Mouse (Mus musculus) gastrocnemius, postnatal 36 days (tissue): ENCODE data around the gene Zim1. TPM values are rescaled to one million over a fixed set of nuclear protein-coding genes. Genes with fewer than 3 reads are reported as not detected.

Experiments used
- DNase-seq, 2 experiments: peaks; one replicate each; pipeline ENCODE4 v3.0.0; 2022
- intact Hi-C: fragments of 180-260 bp; cut with DNase I; formaldehyde crosslinking; loops from one replicate; pipeline ENCODE4 v1.15.1; 2025
- long read RNA-seq, 2 experiments: library from polyadenylated mRNA; stranded (forward); transcript quantifications; one replicate each; pipeline ENCODE4 v2.0.0; 2021
- total RNA-seq, 2 experiments: library from RNA; stranded (reverse); gene quantifications; 2 replicates each; pipeline ENCODE4 v1.2.3; 2021

The Zim1 gene
- 1 to 10 TPM; 4.5 to 5.5 TPM for total RNA-seq
- long read RNA-seq, experiment 1, result 0 reads
- long read RNA-seq, experiment 2, partial matches to known transcripts, result 0 of 2 reads
- long read RNA-seq, experiment 2, other reads (novel, unspliced or antisense), result 2 of 2 reads

GRCm38 (mm10) chr7:6696241-6697045 lies at the start of gene Zim1:
Zim1 (minus strand) TSS chr7:6696450.
- intact Hi-C loops, result loop anchor here (10.0 kb wide), 1 partner anchor 342 kb away; no protein-coding TSS in a partner anchor
- DNase-seq, result peak; percentile 69 to 79

DNA sequence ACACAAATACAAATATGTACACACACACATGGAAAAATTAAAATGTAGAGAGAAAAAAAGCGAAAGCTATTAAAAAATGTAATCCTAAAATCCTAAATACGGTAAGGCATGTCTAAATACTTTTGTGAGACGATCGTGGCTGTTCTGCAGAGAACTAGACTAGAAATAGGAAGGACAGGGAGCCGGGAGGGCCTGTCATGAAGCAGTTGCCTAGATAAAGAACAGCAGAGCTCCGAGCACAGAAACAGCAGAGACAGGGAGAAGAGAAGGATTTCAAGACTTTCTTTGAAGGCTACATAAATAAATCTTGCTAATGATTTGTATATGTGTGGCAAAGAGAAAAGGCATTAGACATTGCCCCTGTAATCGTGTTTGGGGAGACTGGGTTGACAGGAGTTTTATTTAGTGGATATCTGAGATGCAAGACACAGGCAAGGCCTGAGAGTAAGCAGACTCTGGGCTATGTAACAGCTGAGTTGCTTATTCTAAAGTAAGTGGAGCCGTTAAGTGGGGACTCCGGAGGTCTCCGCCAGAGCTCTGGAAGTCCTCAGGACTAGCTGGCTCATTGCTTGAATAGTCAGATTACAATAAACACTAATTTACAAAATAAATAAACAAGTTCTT lies 48.1 kb upstream of the Zim1 start:
- intact Hi-C loops, result no loop called here
- no peak for DNase-seq

GRCm38 (mm10) chr7:6736060-6736459 lies 39.8 kb upstream of the Zim1 start:
- DNase-seq, result no peak
- intact Hi-C loops, result loop anchor here (5.0 kb wide), 1 partner anchor 91 kb away; no protein-coding TSS in a partner anchor

DNA sequence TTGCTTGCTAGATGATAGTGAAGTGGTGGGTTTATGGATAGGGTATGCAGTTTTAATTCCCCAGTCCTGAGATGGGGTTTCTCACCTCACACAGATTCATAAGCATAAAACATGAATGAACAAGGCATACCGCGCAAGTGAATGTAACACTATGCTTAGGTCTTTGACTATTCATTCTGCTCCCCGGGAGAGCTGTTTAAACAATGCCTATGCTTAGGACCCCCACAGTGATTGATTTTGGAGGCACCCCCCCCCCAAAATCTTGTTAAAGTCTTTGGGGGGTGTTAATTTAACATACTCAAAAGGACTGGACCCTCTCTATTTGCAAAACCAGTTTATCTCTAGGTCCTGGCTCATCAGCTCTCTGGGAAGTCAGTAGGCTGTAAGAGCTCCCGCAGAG lies 35.7 kb upstream of the Zim1 start:
- no peak for DNase-seq
- intact Hi-C loops, result no loop called here

DNA sequence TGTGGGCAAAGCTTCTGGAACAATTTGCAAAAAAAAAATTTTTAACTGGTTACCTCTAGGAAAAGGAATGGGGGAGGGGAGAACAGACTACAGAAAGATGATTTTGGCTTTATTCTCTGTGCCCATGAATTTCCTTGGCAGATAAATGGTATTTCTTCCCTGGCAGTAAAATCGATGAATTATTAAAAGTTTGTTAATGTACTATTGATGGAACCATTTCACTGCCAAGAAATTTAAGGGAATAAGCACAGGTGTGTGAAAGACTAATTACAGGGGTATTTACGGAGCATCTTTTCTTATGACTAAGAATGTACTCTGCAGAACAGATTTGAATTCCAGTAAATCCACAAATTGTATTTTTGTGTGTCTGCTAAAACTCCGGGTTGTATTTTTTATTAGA lies 35.1 kb upstream of the Zim1 start:
- DNase-seq, result no peak
- intact Hi-C loops, result no loop called here

- intact Hi-C loops, result loop anchor here (1.0 kb wide), 1 partner anchor 188 kb away; no protein-coding TSS in a partner anchor
- DNase-seq, result no peak
Observed at GRCm38 (mm10) chr7:6730801-6731200, 34.6 kb upstream of the Zim1 start.

- intact Hi-C loops, result loop anchor here (1.0 kb wide), 1 partner anchor 188 kb away; no protein-coding TSS in a partner anchor
- peak; percentile 61 to 76 for DNase-seq
Observed at GRCm38 (mm10) chr7:6730241-6730640, 34.0 kb upstream of the Zim1 start, which contains the start of the genes Peg3 and Usp29. Peg3 (minus strand) TSS chr7:6730431. Usp29 (plus strand) TSS chr7:6730578.

DNA sequence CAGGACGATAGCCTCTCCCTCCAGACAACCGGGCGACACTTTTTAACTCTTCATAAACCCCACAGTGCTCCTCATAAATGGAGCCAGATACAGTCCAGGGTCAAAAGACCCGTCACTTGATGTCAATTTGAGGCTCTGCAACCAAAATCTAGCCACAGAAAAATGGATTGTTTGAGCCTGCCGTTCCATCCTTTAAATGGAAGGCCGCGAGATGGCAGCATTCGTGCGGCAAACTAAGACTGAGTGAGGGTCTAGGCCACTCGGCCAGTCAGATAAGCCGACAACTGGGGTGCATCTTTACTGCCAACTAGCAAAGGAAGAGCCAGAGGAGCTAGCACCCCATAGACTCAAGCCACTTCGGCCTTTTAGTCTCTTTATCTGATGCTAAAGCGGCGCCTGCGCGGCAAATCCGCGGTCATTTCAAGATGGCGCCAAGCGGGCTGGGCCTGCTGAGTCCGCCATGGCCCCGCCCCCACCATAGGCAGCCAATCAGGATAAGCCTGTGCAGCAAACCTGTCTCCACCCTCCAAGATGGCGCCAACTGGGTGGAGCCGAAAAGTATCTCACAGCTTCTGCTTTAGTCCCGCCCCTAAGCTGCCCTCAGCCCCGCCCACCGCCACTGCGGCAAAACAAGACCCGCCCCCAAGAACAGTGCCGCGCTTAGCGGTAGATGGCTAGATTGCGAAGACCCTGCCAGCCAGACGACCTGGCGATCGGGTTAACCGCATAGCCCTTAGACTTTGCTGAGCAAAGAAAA lies 33.0 kb upstream of the Zim1 start:
- intact Hi-C loops, result loop anchor here (10.0 kb wide), 2 partner anchors 294 to 374 kb away; partner anchors contain the start of gene Olfr1344
- peak; percentile 90 to 95 for DNase-seq

- DNase-seq, result peak; percentile 82 to 83
Observed at GRCm38 (mm10) chr7:6728263-6728931, 32.1 kb upstream of the Zim1 start.

GRCm38 (mm10) chr7:6727351-6728121 lies 31.3 kb upstream of the Zim1 start:
- intact Hi-C loops, result loop anchor here (10.0 kb wide), 2 partner anchors 293 to 373 kb away; partner anchors contain the start of gene Olfr1344
- DNase-seq, result peak; percentile 73 to 75

More at GRCm38 (mm10) chr7:6728263-6728931, 32.1 kb upstream of the Zim1 start:
- intact Hi-C loops, result loop anchor here (10.0 kb wide), 2 partner anchors 294 to 374 kb away; partner anchors contain the start of gene Olfr1344

- no peak for DNase-seq
- intact Hi-C loops, result no loop called here
Observed at GRCm38 (mm10) chr7:6709396-6709795, 13.1 kb upstream of the Zim1 start.

DNA sequence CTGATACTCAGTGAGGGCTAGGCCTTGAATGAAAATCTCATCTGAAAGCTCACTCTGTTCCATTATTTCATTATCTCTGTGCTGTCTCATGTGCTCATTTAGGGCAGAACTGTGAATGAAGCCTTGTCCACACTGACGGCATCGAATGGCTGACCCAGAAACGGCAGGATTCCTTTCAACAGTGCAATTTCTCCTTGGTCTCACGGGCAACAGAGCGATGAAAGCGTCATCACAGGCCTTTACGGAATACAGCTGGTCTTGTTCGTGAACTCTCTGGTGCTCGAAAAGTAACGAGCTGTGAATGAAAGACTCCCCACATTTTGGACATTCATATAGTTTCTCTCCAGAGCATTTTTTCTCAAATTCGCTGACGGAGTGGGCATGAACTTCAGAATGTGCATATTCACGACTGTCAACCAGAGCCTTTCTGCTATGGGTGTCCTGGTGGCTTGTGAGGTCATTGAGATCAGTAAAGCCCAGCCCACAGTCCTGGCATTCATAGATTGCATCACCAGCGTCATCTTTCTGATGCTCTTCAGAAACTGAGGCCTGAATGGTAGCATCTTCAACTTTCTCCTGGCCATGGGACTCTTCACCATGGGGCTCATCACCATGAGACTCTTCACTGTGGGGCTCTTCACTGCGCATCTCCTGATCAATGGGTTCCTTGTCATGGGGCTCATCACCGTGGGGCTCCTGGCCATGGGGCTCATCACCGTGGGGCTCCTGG lies 12.4 kb upstream of the Zim1 start:
- DNase-seq, result no peak
- intact Hi-C loops, result no loop called here

DNA sequence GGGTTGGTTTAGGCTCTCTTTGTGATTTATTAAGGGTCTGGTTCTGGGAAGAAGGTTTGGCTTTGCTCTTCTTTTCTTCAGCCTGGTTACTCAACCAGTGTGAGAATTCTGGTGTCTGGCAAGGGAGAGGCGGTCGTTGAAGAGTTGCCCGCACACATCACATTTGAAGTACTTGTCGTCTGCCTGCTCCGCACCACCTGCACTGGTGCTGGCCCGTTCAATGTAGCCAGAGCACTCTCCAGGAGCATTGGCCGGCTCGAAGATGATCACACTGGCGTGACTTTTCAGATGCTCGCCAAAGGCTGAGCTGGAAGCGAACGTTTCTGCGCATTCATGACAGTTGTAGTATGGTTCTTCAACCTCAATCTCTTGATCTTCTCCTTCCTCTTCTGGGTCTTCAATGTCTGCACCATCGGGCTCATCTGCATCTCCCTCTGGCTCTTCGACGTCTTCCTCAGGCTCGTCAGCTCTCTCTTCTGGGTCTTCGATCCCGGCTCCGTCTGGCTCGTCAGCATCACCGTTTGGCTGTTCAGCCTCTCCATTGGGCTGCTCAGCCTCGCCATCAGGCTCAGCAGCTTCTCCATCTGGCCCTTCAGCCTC lies 11.3 kb upstream of the Zim1 start:
- intact Hi-C loops, result no loop called here
- no peak for DNase-seq

GRCm38 (mm10) chr7:6699230-6699629 lies 3.0 kb upstream of the Zim1 start:
- intact Hi-C loops, result loop anchor here (10.0 kb wide), 1 partner anchor 344 kb away; no protein-coding TSS in a partner anchor
- DNase-seq, result no peak

GRCm38 (mm10) chr7:6685511-6685910 lies 10.7 kb downstream of the Zim1 start:
- intact Hi-C loops, result no loop called here
- no peak for DNase-seq

- no peak for DNase-seq
- intact Hi-C loops, result no loop called here
Observed at GRCm38 (mm10) chr7:6666726-6667125, 29.5 kb downstream of the Zim1 start.

DNA sequence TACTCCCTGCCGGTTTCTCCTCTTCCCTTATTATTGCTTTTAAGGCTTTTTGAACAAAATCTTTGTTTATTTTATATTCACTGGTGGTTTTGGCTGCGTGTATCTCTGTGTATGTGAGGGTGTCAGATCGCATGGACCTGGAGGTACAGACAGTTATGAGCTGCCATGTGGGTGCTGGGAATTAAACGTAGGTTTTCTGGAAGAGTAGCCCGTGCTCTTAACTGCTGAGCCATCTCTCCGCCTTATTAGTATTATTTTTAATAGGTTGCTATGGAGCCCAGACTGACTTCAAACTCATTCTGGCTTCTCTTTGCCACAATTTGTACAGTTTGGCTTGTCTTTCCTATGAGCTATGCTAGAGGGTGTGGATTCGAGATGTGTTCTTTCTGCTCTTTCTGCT lies 32.8 kb downstream of the Zim1 start:
- no peak for DNase-seq
- intact Hi-C loops, result loop anchor here (5.0 kb wide), 1 partner anchor 274 kb away; no protein-coding TSS in a partner anchor

GRCm38 (mm10) chr7:6659605-6660004 lies 36.6 kb downstream of the Zim1 start:
- intact Hi-C loops, result loop anchor here (5.0 kb wide), 2 partner anchors 258 to 278 kb away; no protein-coding TSS in a partner anchor
- no peak for DNase-seq
